Mouse (Mus musculus) frontal cortex, adult 2 months (tissue): Measurements from ENCODE around the gene Lin7a. TPM values are rescaled to one million over a fixed set of nuclear protein-coding genes. Genes with fewer than 3 reads are reported as not detected.
"Not testable (repeated sequence)": the region's sequence is repeated elsewhere in the genome, so short reads cannot be mapped to it uniquely, and the experiment has no call there.

Source experiments
- DNase-seq, 2 experiments: peaks; one replicate each; pipeline ENCODE4 v3.0.0; 2022; ENCODE audit warnings: low spot score in 1 of 2; ENCODE audit errors: extremely low spot score in 1 of 2
- polyA plus RNA-seq: library from polyadenylated mRNA; depleted of rRNA; stranded (reverse); fragments of >200 nt; gene quantifications from 2 replicates; pipeline ENCODE4 v1.2.3, GENCODE M21; 2012

The Lin7a gene
- polyA plus RNA-seq, 1 experiment, result 23.9 TPM

- DNase-seq, result no peak
Measured at GRCm38 (mm10) chr10:107236211-107236610, 35.3 kb upstream of the Lin7a start.

DNA sequence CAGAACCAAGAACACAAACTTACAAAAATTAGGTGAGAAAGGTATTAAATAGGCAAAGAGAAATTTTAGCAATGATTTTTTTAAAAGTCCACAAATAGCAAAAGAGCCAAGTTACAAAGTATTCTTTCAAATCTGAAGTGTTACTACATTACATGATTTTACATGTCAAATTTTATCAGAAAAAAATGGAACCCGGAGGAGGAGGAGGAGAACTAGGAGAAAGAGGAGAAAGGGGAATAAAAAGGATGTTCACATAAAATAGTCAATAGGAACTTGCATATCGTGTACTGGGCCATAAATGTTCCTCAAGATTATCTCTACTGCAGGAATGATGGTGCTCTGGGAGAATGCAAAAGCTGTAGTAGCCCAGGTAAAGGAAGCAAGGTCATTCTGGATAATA lies 34.4 kb upstream of the Lin7a start:
- no peak for DNase-seq

GRCm38 (mm10) chr10:107237736-107238135 lies 33.8 kb upstream of the Lin7a start:
- no peak for DNase-seq

DNA sequence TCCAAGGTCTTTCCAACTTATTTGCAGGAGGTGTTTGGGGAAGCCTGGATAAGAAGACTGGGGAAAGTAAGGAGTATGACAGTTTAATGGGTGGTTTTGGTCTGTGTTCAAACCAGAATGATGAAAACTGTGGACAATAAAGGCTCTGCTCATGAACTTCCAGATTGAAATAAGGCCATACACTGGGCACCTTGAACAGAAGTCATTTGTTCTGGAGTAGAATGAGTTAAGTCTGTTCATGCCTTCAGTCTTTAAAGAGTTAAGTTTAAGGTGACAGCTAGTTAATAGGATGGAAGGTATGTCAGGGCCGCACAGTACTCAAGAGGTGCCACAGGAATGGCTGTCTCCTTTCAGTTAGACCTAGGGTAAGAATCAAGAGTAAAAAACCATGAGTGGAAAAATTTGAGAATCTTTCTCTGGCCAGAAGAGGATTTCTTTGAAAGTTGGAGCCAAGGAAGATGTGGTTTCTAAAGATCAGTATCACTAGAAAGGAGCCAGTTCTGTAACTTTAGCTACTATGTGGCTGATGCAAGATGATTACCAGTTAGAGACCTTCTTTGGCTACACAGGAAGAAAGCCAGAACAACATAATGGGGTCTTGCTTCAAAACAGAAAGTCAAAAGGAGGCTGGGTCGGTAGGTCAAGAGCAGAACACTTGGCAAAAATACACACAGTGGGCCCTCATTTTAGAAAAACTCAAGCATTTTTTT lies 33.2 kb upstream of the Lin7a start:
- no peak for DNase-seq

- DNase-seq, result no peak
Measured at GRCm38 (mm10) chr10:107238861-107239435, 32.5 kb upstream of the Lin7a start.

GRCm38 (mm10) chr10:107239651-107240330 lies 31.7 kb upstream of the Lin7a start:
- no peak for DNase-seq

- no peak for DNase-seq
Measured at GRCm38 (mm10) chr10:107240446-107240845, 31.0 kb upstream of the Lin7a start.

DNA sequence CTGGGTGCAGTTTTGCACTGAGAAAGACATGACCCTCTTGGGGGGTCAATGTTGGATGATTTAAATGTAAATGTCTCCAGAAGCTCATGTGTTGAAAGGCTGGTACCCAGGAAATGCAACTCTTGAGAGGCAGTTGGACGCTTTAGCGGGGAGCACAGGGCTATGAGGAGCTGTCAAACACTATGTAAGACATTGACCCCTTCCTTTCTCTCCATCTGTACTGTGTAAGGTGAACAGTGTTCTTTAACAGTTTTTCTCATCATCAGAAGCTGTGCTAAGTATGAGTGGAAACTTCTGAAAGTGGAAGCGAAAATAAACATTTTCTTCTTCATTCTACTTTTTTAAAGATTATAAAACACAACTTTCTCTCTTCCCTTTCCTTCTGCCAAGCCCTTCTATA lies 30.5 kb upstream of the Lin7a start:
- no peak for DNase-seq

DNA sequence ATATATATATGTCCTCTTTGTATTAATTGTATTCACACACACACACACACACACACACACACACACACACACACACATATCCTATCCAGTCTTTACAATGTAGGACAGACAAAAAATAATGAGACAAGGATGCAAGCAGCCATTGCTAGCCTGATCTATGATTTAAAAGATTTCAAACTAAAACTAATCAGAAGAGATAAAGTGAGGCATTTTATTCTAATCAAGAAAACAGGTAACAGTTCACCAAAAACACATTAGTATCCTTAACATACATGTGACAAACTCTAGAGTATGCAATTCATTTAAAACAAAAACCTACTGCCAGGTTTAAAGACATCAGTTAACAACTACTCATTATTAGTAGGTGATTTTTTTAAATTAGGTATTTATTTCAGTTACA lies 30.1 kb upstream of the Lin7a start:
- no peak for DNase-seq

GRCm38 (mm10) chr10:107241999-107242398 lies 29.5 kb upstream of the Lin7a start:
- not testable (repeated sequence) for DNase-seq

GRCm38 (mm10) chr10:107242696-107243400 lies 28.6 kb upstream of the Lin7a start:
- no peak for DNase-seq

GRCm38 (mm10) chr10:107244211-107244610 lies 27.3 kb upstream of the Lin7a start:
- DNase-seq, result no peak

- no peak for DNase-seq
Measured at GRCm38 (mm10) chr10:107244691-107245530, 26.6 kb upstream of the Lin7a start.

GRCm38 (mm10) chr10:107245531-107245840 lies 26.0 kb upstream of the Lin7a start:
- DNase-seq, result no peak

DNA sequence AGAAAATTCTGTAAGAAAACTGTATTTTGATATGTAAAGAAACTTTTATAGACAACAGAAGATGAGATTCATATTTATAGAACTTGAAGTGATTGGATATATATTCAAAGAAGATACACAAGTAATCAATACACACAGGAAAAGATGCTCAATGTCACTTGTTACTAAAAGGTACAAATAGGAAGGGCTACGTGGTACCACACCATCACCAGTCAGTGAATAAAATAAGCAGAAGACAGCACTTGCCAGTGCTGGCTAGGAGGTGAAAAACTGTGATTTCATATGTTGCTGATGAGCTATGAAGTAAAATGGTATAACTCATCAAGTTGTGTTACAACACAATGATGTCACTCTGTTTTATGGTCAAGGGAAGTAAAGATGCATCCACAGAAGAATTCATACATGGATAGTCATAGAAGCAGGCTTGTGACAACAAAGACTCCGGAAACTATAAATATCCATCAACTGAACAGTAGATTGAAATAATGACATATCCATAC lies 25.5 kb upstream of the Lin7a start:
- DNase-seq, result no peak

GRCm38 (mm10) chr10:107247001-107247670 lies 24.4 kb upstream of the Lin7a start:
- DNase-seq, result no peak

DNA sequence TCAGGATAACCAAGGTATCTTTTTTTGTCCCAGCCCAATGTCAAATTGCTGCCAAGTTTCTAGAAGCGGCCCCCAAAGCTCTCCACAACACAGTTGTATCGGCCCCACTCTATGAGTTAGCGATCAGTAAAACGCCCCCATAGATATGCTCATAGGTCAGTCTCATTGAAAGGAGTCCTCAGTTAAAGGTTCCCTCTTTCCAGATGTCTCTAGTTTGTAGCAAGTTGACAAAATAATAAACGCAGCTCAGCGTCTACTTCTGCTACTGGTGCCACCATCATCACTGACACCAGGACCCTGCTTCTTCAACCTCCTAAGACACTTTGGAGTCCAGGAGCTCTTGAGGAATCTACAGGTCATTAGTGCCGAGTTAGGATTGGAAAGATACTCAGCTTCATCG lies 23.0 kb upstream of the Lin7a start:
- DNase-seq, result no peak

DNA sequence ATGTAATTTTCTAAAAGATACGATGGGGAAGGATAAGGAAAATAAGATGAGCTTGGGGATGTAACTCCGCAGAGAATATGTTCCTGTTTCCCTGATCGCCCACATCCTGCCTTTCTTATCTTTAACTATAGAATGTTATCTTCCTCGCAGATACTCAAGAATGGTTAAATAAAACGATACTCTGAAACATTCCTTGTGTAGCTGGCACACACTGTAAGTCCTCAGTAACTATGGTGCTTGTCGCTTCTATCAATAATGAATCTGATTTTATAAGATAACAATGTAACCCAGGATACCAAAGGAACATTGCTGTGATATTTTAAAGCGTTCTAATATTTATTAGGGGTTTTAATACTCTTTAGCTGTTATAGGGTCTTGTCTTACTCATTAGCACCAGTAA lies 22.4 kb upstream of the Lin7a start:
- DNase-seq, result no peak

DNA sequence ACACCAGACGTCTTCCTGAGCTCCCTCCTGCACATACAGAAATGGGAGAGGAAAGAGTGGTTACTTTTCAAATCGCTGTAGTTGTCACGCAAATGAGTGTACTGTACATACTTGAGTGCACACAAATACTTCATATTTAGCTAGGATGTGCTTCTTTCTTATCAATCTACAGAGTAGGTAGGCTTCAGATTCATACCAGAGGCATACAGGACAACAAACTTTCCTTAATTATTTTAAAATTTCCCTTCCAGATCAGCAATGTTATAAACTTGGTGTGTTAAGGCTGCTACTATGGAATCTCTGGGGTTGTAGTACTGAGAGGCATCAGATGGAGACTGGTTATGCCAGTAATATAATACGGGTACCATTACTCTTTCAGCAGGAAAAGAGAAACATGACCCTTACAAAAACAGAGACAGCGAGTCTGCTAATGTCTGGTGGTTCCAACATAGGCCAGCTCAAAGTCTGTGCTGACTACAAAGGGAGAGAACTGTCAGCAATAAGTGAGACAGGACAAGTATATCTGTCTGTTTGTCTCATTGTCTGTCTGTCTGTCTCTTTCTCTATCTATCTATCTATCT lies 21.8 kb upstream of the Lin7a start:
- DNase-seq, result no peak
